Mouse (Mus musculus) liver, embryonic 12.5 days (tissue): Measurements from ENCODE around the gene Plekhm3. TPM values are rescaled to one million over a fixed set of nuclear protein-coding genes. Genes with fewer than 3 reads are reported as not detected.

Experiments used
- ATAC-seq: fragments of 200-750 bp; cut with Nextera tagmentation; 2 replicates; pipeline ENCODE4 v1.8.0; 2017; ENCODE audit warnings: moderate number of reproducible peaks, mild to moderate bottlenecking, moderate library complexity
- H3K27ac ChIP-seq: fragments of 300-500 bp; sonication (generic); 2 replicates; pipeline ENCODE4 v1.5.1; 2016; ENCODE audit warnings: mild to moderate bottlenecking
- H3K27me3 ChIP-seq: fragments of 300-500 bp; sonication (generic); replicated peaks from 2 replicates; pipeline ENCODE4 v1.6.1; 2016; ENCODE audit warnings: mild to moderate bottlenecking, moderate library complexity
- H3K36me3 ChIP-seq: fragments of 300-500 bp; sonication (generic); 2 replicates; pipeline ENCODE4 v1.6.1; 2016; ENCODE audit warnings: mild to moderate bottlenecking, moderate library complexity
- H3K4me1 ChIP-seq: fragments of 300-500 bp; sonication (generic); 2 replicates; pipeline ENCODE4 v1.6.1; 2016
- H3K4me2 ChIP-seq: fragments of 300-500 bp; sonication (generic); 2 replicates; pipeline ENCODE4 v1.6.1; 2016; ENCODE audit warnings: mild to moderate bottlenecking, moderate library complexity
- H3K4me3 ChIP-seq: fragments of 300-500 bp; sonication (generic); 2 replicates; pipeline ENCODE4 v1.5.1; 2016; ENCODE audit warnings: mild to moderate bottlenecking, moderate library complexity
- H3K9ac ChIP-seq: fragments of 300-500 bp; sonication (generic); 2 replicates; pipeline ENCODE4 v1.6.1; 2016; ENCODE audit warnings: mild to moderate bottlenecking, moderate library complexity
- H3K9me3 ChIP-seq: fragments of 300-500 bp; sonication (generic); replicated peaks from 2 replicates; pipeline ENCODE4 v1.6.1; 2016; ENCODE audit warnings: mild to moderate bottlenecking, moderate library complexity
- whole genome bisulfite sequencing: fragments of 180-500 bp; shearing (Covaris S2); methylation state at CpG from one replicate; pipeline ENCODE4 v1.1.7; 2016; ENCODE audit not compliant: insufficient replicate concordance; 5-methylcytosine and 5-hydroxymethylcytosine counted together
- polyA plus RNA-seq: library from polyadenylated mRNA; unstranded; fragments of >200 nt; fragmentation: Nextera tagmentation; extraction: Ambion mirVana; gene quantifications from 2 replicates; pipeline ENCODE4 v1.2.1, GENCODE M21; 2016

The Plekhm3 gene
- polyA plus RNA-seq, 1 experiment from 2014 or later, result 3.8 TPM

GRCm38 (mm10) chr1:64927437-64928274 is 29.0 kb downstream of the Plekhm3 start:
- no peak overlapping the region for H3K27ac ChIP-seq
- H3K27me3 ChIP-seq, result no peaks in the 10 kb centered on the region
- WGBS, result 60% methylated on average over 15 of the region's 15 CpGs
- H3K9me3 ChIP-seq, result no peaks in the 10 kb centered on the region
- no peak overlapping the region for H3K9ac ChIP-seq
- H3K4me3 ChIP-seq, result no peak overlapping the region
- no peak overlapping the region for H3K4me2 ChIP-seq
- H3K4me1 ChIP-seq, result no peaks in the 10 kb centered on the region
- H3K36me3 ChIP-seq, result no peaks in the 10 kb centered on the region
- ATAC-seq, result no peak

GRCm38 (mm10) chr1:64925594-64925993 is 31.0 kb downstream of the Plekhm3 start:
- Histone ChIP-seq H3K27me3 (no peaks in the 10 kb centered on the region), H3K27ac (no peak overlapping the region), H3K36me3 (peaks cover 5% of the 10 kb centered on the region; the same call in 1 of the 2 replicates), H3K4me3 (no peak overlapping the region), H3K4me2 (no peak overlapping the region), H3K9ac (no peak overlapping the region), H3K4me1 (no peaks in the 10 kb centered on the region), H3K9me3 (no peaks in the 10 kb centered on the region)
- WGBS, result 46% methylated on average over 3 of the region's 3 CpGs
- ATAC-seq, result no peak

GRCm38 (mm10) chr1:64924283-64924682 is 32.3 kb downstream of the Plekhm3 start:
- 74% methylated on average over 12 of the region's 12 CpGs for WGBS
- no peak overlapping the region for H3K4me2 ChIP-seq
- no peaks in the 10 kb centered on the region for H3K4me1 ChIP-seq
- no peak for ATAC-seq
- H3K4me3 ChIP-seq, result no peak overlapping the region
- H3K9me3 ChIP-seq, result no peaks in the 10 kb centered on the region
- no peak overlapping the region for H3K9ac ChIP-seq
- H3K27me3 ChIP-seq, result no peaks in the 10 kb centered on the region
- peaks cover 5% of the 10 kb centered on the region; the same call in 1 of the 2 replicates for H3K36me3 ChIP-seq
- no peak overlapping the region for H3K27ac ChIP-seq

GRCm38 (mm10) chr1:64918810-64919528 is 37.7 kb downstream of the Plekhm3 start:
- Histone ChIP-seq H3K27ac (no peak overlapping the region), H3K4me3 (no peak overlapping the region), H3K4me2 (no peak overlapping the region), H3K9ac (no peak overlapping the region), H3K4me1 (no peaks in the 10 kb centered on the region), H3K27me3 (no peaks in the 10 kb centered on the region), H3K36me3 (peaks cover 5% of the 10 kb centered on the region; the same call in 1 of the 2 replicates), H3K9me3 (no peaks in the 10 kb centered on the region)
- ATAC-seq, result no peak
- whole genome bisulfite sequencing, result 54% methylated on average over 14 of the region's 14 CpGs

GRCm38 (mm10) chr1:64917966-64918365 is 38.7 kb downstream of the Plekhm3 start:
- Histone ChIP-seq H3K36me3 (peaks cover 5% of the 10 kb centered on the region; the same call in 1 of the 2 replicates), H3K27ac (no peak overlapping the region), H3K4me2 (no peak overlapping the region), H3K4me3 (no peak overlapping the region), H3K4me1 (no peaks in the 10 kb centered on the region), H3K9me3 (no peaks in the 10 kb centered on the region), H3K9ac (no peak overlapping the region), H3K27me3 (no peaks in the 10 kb centered on the region)
- WGBS, result 72% methylated on average over 7 of the region's 7 CpGs
- ATAC-seq, result no peak

GRCm38 (mm10) chr1:64916884-64917507 is 39.6 kb downstream of the Plekhm3 start:
- no peak overlapping the region for H3K9ac ChIP-seq
- no peak overlapping the region for H3K27ac ChIP-seq
- WGBS, result 64% methylated on average over 5 of the region's 5 CpGs
- no peak overlapping the region for H3K4me3 ChIP-seq
- no peak for ATAC-seq
- H3K27me3 ChIP-seq, result no peaks in the 10 kb centered on the region
- H3K4me2 ChIP-seq, result no peak overlapping the region
- no peaks in the 10 kb centered on the region for H3K9me3 ChIP-seq
- H3K36me3 ChIP-seq, result peaks cover 3% of the 10 kb centered on the region; the same call in 1 of the 2 replicates
- no peaks in the 10 kb centered on the region for H3K4me1 ChIP-seq

GRCm38 (mm10) chr1:64914356-64914755 is 42.3 kb downstream of the Plekhm3 start:
- Histone ChIP-seq H3K4me3 (no peak overlapping the region), H3K36me3 (no peaks in the 10 kb centered on the region), H3K4me1 (no peaks in the 10 kb centered on the region), H3K27me3 (no peaks in the 10 kb centered on the region), H3K4me2 (no peak overlapping the region), H3K9ac (no peak overlapping the region), H3K27ac (no peak overlapping the region), H3K9me3 (no peaks in the 10 kb centered on the region)
- ATAC-seq, result no peak
- WGBS, result 81% methylated on average over 3 of the region's 3 CpGs

GRCm38 (mm10) chr1:64907740-64908139 is 48.9 kb downstream of the Plekhm3 start:
- no peaks in the 10 kb centered on the region for H3K9me3 ChIP-seq
- H3K36me3 ChIP-seq, result no peaks in the 10 kb centered on the region
- no peak overlapping the region for H3K27ac ChIP-seq
- WGBS, result 75% methylated on average over 2 of the region's 2 CpGs
- H3K4me1 ChIP-seq, result peaks cover 7% of the 10 kb centered on the region
- ATAC-seq, result no peak
- H3K27me3 ChIP-seq, result no peaks in the 10 kb centered on the region
- H3K9ac ChIP-seq, result no peak overlapping the region
- no peak overlapping the region for H3K4me3 ChIP-seq
- H3K4me2 ChIP-seq, result no peak overlapping the region

- H3K9ac ChIP-seq, result no peak overlapping the region
- no peak overlapping the region for H3K4me2 ChIP-seq
- no peak for ATAC-seq
- no peaks in the 10 kb centered on the region for H3K27me3 ChIP-seq
- H3K27ac ChIP-seq, result no peak overlapping the region
- no peak overlapping the region for H3K4me3 ChIP-seq
- H3K36me3 ChIP-seq, result no peaks in the 10 kb centered on the region
- peaks cover 7% of the 10 kb centered on the region for H3K4me1 ChIP-seq
- no peaks in the 10 kb centered on the region for H3K9me3 ChIP-seq
- WGBS, result 8% methylated on average over 1 of the region's 1 CpGs
Measured at GRCm38 (mm10) chr1:64906226-64906625, 50.4 kb downstream of the Plekhm3 start.

- Histone ChIP-seq H3K36me3 (no peaks in the 10 kb centered on the region), H3K27me3 (no peaks in the 10 kb centered on the region), H3K4me2 (no peak overlapping the region), H3K27ac (no peak overlapping the region), H3K4me3 (no peak overlapping the region), H3K4me1 (peaks cover 7% of the 10 kb centered on the region), H3K9ac (no peak overlapping the region), H3K9me3 (no peaks in the 10 kb centered on the region)
- WGBS, result 65% methylated on average over 4 of the region's 4 CpGs
- ATAC-seq, result no peak
Measured at GRCm38 (mm10) chr1:64903415-64903814, 53.2 kb downstream of the Plekhm3 start.

- H3K27ac ChIP-seq, result no peak overlapping the region
- WGBS, result 73% methylated on average over 2 of the region's 2 CpGs
- H3K27me3 ChIP-seq, result no peaks in the 10 kb centered on the region
- no peak overlapping the region for H3K9ac ChIP-seq
- H3K4me2 ChIP-seq, result no peak overlapping the region
- no peaks in the 10 kb centered on the region for H3K9me3 ChIP-seq
- no peaks in the 10 kb centered on the region for H3K36me3 ChIP-seq
- peaks cover 7% of the 10 kb centered on the region for H3K4me1 ChIP-seq
- no peak overlapping the region for H3K4me3 ChIP-seq
- ATAC-seq, result no peak
Measured at GRCm38 (mm10) chr1:64902804-64903203, 53.8 kb downstream of the Plekhm3 start.

GRCm38 (mm10) chr1:64899763-64900162 is 56.9 kb downstream of the Plekhm3 start:
- Histone ChIP-seq H3K4me3 (no peak overlapping the region), H3K9me3 (no peaks in the 10 kb centered on the region), H3K27ac (no peak overlapping the region), H3K36me3 (no peaks in the 10 kb centered on the region), H3K4me1 (no peaks in the 10 kb centered on the region), H3K4me2 (no peak overlapping the region), H3K27me3 (no peaks in the 10 kb centered on the region), H3K9ac (no peak overlapping the region)
- WGBS, result 67% methylated on average over 3 of the region's 3 CpGs
- no peak for ATAC-seq
